Mouse (Mus musculus) layer of hippocampus, adult 11-12 months (tissue): ENCODE measurements around the gene Rhbdd3.

Experiments
- DNase-seq: peaks from one replicate; pipeline ENCODE4 v3.0.0; 2022; ENCODE audit warnings: low spot score

Rhbdd3 gene

DNA sequence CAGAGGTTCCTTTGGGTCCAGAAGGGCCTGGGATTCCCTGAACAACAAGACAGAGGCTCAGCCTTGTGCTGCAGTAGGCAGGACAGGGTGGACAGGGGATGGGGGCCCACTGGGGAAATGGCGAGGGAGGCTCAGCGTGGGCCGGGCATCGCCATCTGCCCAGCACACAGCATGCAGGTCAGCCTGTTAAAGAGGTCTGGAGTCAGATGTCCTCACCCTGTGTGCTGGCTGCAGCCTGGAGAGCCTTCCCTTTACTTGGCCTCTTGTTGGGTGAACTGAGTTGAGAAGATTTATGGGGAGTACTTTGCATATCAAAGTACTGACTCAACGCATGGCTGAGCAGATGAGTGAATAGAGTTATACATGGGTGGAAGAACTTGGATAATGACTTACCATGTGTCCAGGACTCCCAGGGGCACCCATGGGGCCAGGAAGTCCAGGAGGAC, 30.3 kb downstream of the Rhbdd3 start:
- no peak for DNase-seq

DNA sequence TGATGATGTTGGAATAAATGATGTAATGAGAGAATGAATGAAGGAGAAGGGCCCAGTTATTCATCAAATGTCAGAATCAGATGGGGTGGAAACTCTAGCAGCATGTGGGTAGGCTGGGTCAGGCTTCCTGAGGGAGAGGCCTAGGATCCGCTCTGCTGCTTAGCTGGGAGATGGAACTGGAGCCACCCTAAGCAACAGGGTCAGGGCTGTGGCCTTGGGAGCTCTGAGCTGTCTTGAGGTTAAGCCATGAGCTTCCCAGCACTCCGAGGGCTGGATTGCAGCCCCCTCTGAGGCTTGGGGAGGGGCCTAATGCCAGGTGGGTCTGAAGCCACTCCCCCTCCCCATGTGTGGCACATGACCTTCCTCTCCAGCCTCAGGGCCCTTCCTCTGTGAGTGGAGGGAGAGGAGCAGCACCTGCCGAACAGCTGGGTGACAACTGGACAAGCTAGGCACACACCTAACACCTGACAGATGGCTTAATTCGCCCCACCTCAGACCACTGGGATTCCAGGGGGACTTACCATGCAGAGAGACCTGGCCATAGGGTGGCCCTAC, 31.5 kb downstream of the Rhbdd3 start:
- DNase-seq, result no peak

GRCm38 (mm10) chr11:5132751-5133150, 34.0 kb downstream of the Rhbdd3 start:
- no peak for DNase-seq

DNA sequence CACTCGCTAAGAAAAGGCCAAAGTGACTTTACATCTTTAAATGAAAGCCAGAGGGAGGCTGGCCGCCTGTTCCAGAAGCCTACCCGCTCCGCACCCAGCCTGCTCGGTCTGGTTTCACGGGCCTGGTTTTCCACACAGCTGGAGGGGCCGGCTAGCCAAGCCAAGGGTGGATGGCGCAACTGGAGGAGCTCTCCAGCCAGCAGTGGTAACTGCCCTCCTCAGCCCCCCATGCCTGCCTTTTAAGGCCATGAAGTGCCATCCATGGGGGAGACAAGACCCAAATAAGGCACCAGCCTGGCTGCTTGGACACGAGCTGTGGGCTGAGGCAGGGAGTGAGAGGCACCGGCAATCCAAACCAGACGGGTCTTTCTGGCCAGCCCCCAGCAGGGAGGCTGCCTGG, 37.2 kb downstream of the Rhbdd3 start:
- DNase-seq, result no peak

DNA sequence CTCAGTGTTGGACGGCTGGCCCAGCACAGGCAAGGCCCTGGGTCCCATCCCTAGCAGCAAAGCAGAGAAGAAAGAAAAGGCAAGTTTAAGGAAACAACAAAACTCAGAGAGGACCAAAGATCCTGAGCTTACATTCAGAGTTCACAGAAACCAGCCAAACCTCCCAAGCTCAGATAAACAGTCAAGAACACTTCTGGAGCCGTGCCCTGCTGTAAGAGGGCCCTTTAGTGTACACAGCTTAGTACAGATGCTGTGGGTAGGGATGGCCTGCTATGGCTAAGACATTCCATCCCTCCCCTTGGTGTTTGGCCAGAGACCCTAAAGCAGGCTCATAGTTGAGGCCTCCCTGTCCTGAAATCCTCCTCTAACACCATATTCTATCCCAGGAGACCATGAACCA, 39.9 kb downstream of the Rhbdd3 start:
- no peak for DNase-seq

DNA sequence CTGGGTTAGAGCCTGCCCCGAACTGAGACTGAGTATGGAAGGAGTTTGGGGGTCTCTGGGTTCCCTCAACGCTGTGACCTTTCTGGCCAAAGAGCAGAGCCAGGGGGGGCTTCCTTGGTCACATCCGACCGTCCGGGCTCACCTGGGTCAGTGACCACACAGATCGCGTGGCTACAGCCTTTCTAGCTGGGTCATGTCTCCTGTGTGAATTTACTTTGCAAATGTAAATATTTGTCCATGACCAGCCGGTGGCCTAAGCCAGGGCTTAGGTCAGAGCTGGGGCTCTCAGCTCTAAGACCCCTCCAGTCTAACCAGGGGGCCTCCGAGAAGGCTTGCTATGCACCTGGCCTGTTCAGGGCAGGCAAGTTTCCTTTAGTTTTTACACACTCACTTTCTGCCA, 40.6 kb downstream of the Rhbdd3 start:
- DNase-seq, result no peak

GRCm38 (mm10) chr11:5140619-5141018, 41.9 kb downstream of the Rhbdd3 start:
- peak; percentile 43 for DNase-seq

DNA sequence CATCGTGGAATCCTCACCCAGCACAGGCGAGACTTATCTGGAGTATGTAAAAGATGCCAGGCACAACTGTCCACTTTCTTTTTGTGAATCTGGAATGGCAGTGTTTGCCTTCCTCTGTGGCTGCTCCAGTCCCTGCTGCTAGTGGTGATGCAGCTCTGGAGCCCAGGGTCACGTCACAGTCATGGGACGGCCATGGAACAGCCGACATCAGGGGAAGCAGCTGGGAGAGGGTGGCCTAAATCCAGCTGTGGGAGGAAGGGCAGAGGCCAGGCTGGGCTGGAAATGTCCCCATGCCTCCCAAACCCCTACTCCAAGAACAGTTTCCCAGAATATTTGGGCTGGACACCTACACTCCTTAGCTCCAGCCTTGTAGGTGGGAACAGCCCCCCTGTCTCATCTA, 42.5 kb downstream of the Rhbdd3 start:
- no peak for DNase-seq

DNA sequence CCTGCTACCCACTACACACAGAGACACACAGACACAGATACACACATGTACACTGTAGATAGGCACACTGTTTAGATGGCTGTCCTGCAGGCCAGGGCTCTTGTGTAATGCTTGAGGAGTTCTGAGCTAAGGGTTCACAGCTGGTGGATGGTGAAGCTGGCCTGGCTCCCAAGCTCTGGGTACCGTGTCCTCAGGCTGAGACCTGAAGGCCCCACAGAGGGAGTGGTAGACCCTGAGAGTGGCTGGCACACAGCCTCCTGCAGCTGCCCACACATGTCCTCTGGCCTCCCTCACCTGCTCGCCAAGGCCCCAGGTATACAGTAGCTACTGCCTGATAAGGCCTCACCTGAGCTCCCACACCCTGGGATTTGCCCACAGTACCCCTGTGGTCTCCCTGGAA, 43.2 kb downstream of the Rhbdd3 start:
- no peak for DNase-seq

GRCm38 (mm10) chr11:5145600-5145999, 46.9 kb downstream of the Rhbdd3 start:
- no peak for DNase-seq

- DNase-seq, result no peak
These were observed 50.5 kb downstream of the Rhbdd3 start for GRCm38 (mm10) chr11:5149249-5149648.

DNA sequence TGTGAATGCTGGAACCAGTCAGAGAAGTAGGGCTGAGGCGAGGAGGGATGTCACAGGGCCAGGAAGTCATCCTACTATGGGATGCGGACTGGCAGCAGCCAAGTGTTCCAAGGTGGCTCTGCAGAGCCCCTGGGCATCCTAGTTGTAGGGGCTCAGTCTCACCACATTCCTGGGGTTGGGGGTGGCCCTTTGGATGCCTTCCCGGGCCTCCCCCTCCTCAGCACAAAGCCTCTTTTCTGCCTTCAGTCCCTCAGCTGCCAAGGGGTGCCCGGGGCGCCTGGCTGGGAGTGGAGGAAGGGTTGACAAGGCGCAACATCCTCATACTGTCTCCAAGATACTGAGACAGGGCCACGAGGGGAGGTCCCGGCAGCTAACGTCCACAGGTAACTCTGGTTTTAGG, 51.2 kb downstream of the Rhbdd3 start:
- DNase-seq, result no peak

- DNase-seq, result no peak
These were observed 51.9 kb downstream of the Rhbdd3 start for GRCm38 (mm10) chr11:5150416-5151246.

DNA sequence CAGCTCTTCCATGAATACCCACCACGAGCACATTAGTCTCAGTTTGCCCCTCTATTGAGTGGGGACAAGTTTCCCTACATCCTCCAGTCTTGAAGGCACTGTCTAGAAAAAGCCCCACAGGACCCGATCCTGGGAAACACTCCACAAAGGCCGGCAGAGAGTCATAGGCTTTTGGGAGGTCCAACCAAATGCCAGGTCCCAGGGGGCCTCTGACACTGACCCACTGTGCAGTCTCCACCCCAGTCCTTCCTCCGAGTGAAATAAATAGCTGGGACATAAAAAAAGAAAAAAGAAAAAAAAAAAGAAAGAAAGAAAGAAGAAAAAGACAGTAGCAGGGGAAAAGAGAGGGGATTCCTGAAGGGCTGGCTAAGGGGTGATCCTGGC, 52.5 kb downstream of the Rhbdd3 start:
- no peak for DNase-seq

DNA sequence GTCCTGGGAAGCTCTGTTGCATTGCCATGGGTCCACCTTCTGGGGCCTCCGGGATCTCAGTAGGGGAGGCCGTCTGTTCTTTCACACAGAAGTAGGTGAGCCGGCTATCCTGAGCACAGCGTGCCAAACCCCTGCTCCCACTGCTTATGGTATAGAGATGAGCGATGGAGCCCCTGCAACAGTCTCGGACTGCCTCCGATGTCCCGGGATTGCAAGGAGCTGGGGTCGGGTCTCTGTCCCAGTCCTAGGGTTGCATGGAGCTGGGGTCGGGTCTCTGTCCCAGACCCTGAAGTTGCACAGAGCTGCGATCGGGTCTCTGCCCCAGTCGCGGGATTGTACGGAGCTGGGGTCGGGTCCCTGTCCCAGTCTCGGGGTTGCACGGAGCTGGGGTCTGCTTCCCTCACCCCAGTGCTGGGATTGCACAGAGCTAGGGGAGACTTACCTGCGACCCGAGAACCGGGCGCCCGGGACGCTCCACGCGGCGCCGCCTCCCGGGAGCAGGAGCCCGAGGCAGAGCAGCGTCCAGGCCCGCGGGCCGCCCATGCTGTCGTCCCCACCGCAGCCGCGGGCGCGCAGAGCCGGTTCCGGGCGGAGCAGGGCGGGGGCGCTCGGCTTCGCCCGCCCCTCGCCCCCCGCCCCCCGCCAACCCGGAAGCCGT, 53.1 kb downstream of the Rhbdd3 start, which contains the start of gene Emid1:
Gene Emid1 (minus strand): TSS at position 578 of the 658 bp plus-strand sequence.
- no peak for DNase-seq

DNA sequence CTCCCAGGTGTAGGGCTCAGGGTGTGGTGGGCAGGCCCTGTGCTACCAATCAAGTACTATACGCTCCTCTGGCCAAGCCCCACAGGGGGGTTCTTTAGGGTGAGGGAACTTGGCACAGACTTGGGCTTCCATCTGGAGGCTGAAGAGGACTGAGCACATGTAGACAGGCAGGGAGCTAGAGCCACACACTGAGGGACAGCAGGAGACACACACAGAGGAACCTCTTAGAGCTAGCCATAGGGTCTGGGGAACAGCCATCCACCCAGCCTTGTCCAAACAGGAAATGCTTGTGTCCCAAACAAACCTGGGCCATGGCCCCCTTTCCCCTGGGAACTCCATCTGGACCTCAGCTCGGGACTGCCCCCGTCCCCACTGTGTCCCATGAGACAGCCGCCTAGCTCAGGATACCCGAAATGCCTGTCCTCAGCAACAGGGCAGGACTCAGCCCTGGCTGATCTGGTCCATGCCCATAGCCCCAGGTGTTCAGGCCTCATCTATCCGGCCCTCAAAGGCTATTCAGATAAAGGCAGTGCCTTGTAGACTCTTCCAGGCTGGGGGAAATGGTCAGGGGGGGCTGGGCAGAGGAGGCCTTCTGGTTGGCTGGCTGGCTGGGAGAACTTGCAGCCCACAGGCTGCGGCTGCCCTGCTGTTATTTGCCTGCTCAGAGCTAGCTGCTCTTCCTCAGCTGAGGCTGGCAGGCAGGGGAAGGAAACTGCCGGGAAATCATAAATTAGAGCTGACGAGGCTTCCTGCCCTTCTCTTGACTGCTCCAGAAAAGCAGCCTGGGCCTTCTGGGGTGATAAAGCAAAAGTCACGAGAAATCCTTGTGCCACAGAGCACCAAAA, 56.5 kb downstream of the Rhbdd3 start:
- no peak for DNase-seq
